Mouse (Mus musculus): ENCODE data around the gene Il31.

The Il31 gene

DNA sequence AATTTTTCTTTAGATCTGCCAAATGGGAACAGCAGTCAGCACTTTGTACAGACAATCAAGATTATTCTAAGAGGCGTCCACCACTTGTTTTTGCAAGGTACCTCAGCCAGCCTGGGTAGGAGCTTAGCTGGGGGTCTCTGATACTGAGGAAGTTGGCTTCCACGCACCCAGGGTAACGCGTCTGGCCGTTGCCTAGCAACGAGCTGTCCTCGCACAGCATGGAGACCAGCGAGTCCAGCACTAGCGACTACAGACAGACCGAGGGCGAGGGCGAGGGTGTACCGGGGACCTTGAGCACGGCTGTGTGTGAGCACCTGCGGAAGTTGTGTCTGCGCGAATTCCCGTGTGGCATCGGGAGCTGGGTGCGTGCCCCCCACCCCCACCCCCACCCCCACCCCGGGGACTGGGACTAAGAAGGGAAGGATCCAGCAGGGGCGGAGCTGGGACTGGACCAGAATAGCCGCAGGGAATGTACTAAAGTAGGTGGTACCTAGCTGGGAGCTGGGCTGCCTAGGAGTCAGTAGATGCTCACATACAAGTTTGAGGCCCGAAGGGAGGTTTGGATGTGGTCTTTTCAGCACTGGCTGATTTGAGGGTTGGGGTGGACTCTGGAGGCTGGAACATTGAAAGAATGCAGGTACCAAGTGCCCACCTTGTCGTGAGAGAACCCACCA is at the start of gene Il31, which contains the start of gene Lrrc43:
Gene Il31 (minus strand): TSS at position 378 of the 674 bp plus-strand sequence.
Gene Lrrc43 (plus strand): TSS at position 194 of the 674 bp plus-strand sequence.
- in situ Hi-C loops (cut with MboI, MseI) = loop anchor here (10.0 kb wide), 1 partner anchor 1874 kb away; the partner anchor contains the start of gene Acad12

DNA sequence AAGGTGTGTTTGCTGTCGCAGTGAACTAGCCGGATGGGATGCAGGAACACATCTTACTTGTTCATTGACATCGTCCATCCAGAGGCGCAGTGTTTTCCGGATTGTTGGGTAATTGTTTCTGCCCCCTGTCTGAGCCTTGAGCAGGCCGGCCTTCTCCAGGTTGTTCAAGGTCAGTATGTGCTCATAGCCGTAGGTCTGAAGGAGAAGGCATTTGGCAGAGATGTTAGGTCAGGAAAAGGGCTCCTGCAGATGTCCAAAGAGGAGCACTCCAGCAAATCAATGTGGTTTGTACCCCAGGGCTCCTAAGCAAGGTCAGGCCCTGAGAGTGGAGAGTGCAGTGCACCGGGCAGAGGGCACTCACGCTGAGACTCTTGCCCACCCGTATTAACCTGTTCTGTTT is 44.5 kb upstream of the Il31 start:
- in situ Hi-C loops (cut with MboI, MseI) = no loop called here

DNA sequence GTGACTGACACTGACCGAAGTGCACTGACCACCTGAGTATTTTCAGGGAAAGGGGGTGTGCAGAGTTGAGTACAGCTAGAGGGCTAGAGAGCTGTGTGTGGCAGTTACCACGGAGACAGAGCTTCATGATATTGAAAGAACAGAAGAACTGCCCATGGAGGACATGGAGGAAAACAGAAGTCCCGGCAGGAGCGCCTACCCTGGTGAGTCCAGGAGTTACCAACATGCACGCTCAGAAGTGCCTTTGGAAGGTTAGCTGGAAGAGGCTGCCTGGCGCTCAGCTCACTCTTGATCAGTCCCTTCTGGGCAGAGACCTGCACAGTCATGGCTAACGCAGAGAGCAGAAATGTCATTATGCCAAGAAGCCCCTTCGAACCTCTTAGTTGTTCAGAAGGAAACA is 40.8 kb upstream of the Il31 start:
- in situ Hi-C loops (cut with MboI, MseI) = no loop called here

DNA sequence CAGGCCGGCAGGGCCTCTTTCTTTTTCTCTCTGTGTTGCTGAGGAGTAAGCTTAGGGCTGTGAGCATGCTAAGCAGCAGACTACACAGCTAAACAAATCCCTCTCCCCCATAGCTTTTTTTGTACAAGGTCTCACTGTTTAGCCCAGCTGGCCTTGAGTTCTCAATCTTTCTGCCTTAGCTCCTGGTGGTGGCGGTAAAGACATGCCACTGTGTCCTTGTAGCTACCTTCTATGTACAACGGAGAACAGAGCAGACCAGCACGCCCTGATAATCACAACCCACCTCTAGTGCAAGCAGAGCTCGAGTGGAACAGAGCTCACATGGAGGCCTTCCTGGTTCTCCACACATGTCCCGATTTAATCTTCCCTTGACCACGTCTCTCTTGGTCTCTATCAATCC is 39.4 kb upstream of the Il31 start:
- in situ Hi-C loops (cut with MboI, MseI) = no loop called here

DNA sequence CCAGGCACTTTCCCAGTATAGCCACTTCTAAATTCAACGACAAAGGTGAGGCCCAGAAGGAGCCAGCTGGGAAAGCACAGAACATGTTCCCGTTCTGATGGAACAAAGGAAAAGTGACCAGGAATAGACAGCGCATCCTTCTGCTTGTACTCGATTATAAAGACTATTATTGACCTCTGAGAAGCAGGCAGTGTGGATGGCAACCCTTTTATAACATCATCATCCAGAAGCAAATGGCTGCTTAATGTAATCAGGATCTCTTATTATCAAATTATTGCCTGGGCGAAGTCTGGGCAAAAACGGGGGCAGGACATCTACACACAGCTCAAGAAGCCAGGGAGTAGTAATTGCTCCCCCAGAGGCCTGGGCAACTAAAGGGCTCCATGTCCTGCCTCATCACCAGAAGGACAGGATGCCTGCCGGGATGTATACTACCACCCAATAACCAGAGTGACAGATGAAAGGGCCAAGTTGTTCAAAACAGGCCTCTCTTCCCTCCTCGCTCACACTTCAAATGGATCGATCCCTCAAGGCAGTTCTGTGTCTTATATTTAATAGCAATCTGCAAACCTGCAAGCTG is 36.7 kb upstream of the Il31 start:
- in situ Hi-C loops (cut with MboI, MseI) = no loop called here

DNA sequence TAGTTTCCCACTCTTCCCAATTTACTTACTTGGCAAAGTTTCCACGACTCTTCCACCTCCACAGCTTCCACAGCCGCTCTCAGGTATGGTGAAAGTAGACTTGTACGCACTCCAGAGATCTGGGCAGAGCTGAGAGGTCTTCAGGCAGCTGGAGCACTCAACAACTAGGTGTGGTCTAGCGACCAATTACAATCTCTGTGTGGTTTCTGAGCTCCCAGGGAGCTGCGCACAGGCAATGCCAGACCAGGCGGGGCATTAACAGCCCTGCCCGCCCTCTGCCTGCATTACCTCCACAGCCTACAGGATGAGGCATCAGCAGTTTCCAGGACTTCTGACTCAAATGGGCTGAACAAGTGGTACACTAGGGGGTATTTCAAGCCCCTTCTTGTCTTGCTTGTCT is 36.0 kb upstream of the Il31 start, which contains the start of gene Gm49027:
Gene Gm49027 (minus strand): TSS at position 208 of the 400 bp plus-strand sequence.
- in situ Hi-C loops (cut with MboI, MseI) = no loop called here

DNA sequence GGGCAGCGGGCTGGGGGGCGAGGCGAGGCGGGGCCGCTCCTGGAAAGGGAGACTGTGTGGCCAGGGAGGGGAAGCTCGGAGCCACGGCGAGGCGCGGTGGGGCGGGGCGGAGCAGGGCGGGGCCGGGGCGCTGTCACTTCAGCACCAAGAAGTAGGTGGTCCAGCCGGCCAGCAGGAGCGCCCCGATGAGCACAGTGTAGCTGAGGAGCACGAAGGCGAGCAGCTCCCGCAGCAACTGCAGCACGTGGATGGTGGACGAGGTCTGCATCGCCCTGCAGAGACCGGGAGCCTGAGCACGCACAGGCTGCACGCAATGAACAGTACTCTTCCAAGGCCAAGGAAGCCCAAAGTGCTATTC is 35.1 kb upstream of the Il31 start:
- in situ Hi-C loops (cut with MboI, MseI) = no loop called here

DNA sequence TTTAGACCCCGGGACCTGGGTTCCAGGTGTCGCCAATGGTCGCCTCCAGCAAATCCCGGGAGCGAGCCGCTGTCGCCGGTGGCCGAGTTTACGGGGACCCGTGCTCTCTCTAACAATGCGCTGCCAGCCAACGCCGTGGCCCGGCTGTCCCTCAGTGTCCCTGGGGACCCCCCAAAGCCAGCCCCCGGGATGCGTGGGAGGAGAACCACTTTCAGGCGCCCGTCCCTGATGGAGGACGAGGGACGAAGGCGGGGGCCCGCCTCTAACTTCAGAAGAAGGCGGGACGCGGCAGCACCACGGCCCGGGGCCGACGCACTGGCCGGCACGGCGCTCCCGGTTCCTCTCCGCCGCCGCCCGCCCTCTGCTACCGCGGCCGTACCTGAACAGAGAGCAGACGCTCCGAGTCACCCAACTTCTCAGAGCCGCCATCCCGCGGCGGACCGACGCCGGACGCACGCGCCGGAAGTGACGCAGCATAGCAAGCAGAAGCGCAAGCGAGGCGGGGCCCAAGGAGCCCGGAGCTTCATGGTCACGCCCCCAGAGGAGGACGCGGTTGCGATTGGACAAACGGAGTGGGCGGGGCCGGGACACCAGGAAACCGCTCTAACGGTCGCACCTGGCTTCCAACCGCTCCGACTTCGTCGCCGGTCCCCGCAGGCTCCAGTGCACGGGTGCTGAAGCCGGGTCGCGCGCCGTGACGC is 34.6 kb upstream of the Il31 start, which contains the start of gene Diablo:
Gene Diablo (minus strand): TSS at position 485 of the 701 bp plus-strand sequence.
- in situ Hi-C loops (cut with MboI, MseI) = no loop called here

DNA sequence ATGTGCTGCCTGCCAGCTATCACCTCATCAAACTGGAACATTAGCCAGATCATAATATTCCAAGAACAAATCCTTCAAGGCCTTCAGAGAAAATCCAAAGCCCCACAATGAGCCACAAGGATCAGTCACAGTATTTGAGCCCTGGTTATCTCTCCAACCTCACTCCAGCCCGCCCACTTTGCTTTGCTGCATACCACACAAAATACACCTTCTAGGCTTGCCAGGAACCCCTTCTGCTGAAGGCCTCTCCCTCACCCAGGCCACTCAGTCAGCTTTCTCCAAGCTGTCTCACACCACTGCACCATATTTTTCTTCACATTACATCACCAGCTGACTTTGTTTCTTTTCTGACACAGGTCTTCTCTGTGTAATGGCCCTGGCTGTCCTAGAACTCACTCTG is 32.9 kb upstream of the Il31 start:
- in situ Hi-C loops (cut with MboI, MseI) = no loop called here

DNA sequence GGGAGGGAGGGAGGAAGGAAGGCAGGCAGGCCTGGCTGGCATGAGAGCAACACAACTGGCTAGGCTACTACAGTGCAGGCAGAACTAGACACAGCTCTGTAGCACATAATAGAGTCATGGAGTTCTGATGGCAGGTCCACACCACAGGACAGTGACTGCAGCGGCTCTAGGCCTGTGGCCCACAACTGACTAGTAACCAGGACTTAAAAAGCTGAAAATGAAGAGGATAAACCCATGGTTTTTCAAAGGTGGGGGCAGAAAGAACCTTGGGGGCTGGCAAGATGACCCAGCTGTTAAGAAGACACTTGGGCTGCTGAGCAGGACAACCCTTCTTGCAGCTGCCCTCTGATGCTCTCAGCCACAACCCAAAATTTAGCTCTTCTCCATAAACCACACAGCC is 32.3 kb upstream of the Il31 start:
- in situ Hi-C loops (cut with MboI, MseI) = no loop called here

DNA sequence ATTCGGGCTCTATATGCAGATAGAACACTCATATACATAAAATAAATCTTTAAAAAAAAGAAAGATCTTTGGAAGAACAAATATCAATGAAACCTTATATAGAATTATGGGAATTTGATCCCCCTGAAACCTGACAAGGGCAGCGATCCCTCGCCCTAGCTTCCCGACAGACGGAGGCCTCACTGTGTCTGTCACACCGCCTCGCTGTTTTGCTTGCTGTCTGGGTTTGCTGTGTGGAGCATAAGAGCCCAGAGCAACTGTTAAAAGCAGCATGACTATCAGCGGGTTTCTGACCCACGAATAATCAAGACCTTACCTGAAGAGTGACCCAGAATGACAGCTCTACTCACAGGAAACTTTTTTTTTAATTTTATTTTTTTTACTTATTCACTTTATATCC is 31.4 kb upstream of the Il31 start:
- in situ Hi-C loops (cut with MboI, MseI) = no loop called here

DNA sequence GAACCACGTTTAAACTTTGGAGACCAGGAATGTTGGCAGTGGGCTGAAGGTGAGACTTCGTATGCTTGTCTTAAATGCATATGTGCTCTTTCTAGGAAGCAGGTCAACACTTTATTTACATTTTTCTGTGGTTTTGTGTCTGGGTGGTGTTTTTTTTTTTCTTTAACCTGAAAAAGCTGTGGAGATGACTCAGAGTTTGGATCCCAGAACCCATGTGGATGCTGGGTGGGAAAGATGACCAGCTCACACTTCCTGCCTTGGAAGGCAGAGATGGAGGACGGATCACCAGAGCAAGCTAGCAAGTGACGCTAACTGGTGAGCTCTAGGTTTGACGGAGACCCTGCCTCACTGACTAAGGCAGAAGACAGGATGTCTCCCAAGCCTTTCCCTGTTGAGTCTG is 25.6 kb upstream of the Il31 start:
- in situ Hi-C loops (cut with MboI, MseI) = loop anchor here (5.0 kb wide), 1 partner anchor 97 kb away; no protein-coding TSS in a partner anchor

DNA sequence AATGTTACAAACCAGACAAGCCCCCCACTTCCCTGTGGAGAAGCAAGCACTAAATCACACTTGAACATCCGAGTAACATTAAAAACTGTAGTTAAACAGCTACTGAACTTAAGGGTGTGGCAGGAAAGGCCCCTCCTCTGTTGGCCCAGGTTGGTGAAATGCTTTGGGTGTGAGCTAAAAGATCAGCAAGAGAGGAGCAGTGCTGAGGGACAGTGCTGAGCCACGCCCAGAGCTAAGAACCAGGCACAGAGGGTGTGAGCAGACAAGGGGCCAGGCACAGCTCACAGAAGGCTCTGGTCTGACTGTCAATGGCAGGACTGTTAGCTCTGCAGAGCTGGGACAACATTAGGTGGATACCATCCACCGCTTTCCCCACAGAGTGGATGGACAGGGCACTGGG is 22.8 kb upstream of the Il31 start:
- in situ Hi-C loops (cut with MboI, MseI) = loop anchor here (5.0 kb wide), 1 partner anchor 100 kb away; no protein-coding TSS in a partner anchor

DNA sequence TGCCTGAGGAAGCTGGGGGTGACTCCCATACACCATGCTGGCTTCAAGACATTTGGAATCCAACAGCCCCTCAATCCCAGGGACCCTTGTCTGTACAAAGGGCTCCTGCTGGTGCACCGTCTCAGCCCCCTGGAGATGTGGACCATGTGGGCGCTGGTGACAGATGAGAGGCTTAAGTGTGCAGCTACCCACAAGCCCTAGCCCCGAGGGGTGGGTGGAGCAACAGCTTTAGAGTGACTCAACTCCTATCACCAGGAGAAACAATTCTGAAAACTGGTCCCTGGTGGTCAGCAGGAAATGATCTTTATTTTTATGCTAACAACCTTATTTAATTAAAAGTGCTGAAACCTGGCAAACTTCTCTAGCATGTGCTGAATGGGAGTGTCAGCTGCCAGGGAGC is 22.1 kb upstream of the Il31 start:
- in situ Hi-C loops (cut with MboI, MseI) = loop anchor here (5.0 kb wide), 1 partner anchor 101 kb away; no protein-coding TSS in a partner anchor

DNA sequence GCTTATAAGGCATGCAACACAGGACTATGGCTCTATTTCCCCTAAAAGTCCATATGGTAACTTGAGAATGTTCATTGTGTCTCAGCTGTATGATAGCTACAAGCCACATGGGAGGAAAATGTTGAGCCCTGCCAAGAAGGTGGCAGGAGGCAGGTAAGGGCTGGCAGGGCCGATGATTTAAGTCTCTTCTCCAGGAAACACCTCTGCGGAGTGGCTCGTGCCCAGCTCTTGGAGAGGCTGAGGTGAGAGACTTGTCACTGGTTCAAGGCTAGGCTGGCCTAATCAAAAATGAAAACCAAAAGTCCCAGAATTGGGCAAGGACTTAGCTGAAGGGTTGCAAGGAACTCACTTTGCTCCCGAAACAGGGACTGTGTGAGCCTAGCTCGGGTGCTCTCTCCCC is 20.9 kb upstream of the Il31 start, which contains the start of gene B3gnt4:
Gene B3gnt4 (plus strand): TSS at position 301 of the 400 bp plus-strand sequence.
- in situ Hi-C loops (cut with MboI, MseI) = loop anchor here (5.0 kb wide), 1 partner anchor 102 kb away; no protein-coding TSS in a partner anchor

DNA sequence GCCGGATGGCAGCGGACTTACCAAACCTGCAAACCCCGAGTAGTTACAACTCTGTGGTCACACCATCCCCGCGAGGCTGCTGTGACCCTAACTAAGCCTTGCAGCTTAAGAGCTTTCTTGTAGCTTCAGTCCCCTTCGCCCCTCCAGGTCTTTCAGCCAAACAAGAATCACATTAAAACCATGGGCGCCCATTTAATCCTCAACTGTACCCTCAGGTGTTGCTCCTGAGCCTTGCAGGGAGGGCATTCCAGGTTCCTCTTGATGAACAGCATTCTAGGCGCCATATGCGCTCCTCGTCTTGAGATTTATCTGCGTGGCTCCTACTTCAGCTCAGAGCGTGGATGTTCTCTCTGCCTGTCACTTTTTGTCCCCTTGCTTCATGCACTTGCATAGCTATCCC is 19.6 kb upstream of the Il31 start:
- in situ Hi-C loops (cut with MboI, MseI) = no loop called here

DNA sequence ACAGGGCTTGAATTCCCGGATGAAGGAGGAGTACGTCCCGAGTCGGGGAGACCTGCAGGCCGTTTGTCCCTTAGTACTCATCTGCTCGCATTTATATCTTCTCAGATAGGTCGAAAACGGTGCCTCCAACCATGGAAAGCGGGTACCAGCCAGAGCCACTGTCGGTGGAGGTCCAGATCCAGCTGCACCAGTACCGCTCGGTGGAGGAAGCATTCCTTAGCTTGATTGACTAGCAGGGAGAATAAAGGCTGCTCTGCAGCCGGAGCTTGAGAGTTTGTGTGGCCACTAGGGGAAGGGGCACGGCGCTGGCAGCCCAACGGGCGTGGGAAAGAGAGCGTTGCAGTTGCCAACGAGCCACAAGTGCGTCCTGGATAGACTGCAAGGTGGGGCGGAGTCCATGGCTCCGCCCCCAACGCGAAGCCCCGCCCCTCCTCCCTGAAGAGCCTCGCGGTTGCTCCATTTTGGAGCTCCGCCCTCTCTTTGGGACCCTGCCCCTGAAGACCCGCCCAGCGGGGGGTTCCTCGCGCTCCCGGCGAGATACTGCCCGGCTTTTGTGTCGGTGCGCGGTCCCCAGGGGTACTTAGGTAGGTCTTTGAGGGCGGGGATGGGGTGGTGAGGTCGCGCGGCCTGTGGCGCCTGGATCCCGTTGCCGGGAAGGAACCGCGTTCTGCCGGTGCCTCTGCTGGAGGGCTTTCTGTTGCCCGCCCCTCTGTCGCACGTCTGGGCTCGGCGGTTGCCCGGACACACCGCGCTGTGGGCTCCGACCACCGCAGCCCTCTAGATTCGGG is 18.8 kb upstream of the Il31 start:
- in situ Hi-C loops (cut with MboI, MseI) = no loop called here

DNA sequence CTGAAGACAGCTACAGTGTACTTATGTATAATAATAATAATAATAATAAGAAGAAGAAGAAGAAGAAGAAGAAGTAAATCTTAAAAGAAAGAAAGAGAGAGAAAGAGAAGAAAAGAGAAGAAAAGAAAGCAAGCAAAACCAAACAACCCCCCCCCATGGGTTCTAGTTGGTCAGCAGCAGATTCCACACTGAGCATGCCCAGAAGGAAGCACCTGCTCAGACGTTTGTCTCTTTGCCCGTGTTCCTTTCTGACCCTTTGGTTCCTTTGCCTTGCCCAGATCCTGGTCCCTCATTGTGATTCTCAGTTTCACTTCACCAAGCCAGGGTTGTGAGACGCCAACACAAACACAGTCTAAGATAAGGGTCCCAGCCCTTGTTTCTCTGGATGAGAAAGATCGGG is 12.7 kb upstream of the Il31 start:
- in situ Hi-C loops (cut with MboI, MseI) = no loop called here

DNA sequence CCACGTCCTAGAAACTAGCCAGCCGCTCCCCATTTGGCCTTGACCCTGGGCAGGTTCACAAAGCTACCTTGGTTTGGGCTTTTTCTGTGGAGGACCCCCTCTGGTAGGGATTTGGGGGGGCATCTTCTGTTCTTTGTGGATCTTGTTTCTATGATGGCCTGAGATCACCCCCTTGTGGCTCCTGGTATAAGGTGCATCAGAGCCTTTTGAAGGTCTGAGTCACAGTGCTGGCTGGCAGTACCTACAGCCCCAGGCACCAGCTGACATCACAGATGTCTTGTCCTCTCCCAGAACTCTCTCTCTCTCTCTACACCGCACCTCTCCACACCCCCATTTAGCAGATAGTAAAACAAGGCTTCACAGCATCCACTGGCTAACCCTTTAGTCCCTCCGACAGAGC is 10.4 kb upstream of the Il31 start:
- in situ Hi-C loops (cut with MboI, MseI) = loop anchor here (5.0 kb wide), 1 partner anchor 57 kb away; no protein-coding TSS in a partner anchor

DNA sequence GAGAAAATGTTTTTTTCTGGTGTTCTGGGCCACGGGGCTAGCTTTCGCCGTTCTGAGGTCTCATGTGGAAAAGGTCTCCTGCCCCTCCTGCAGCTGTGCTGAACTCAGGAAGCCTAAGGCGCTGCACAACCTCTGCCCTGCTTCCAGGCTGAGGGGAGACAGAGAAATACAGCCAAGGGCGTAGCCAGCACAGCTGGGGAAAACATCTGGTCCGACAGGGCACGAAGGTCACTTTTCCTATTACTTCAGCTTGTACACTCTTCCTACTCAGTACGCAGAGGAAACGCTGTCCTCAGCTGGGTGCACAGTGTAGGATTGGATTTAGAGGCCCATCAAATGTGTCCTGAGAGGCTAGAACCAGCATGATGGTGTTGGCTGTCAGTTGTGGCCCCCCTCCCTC is 646 bp upstream of the Il31 start:
- in situ Hi-C loops (cut with MboI, MseI) = loop anchor here (10.0 kb wide), 1 partner anchor 1875 kb away; the partner anchor contains the start of gene Acad12

DNA sequence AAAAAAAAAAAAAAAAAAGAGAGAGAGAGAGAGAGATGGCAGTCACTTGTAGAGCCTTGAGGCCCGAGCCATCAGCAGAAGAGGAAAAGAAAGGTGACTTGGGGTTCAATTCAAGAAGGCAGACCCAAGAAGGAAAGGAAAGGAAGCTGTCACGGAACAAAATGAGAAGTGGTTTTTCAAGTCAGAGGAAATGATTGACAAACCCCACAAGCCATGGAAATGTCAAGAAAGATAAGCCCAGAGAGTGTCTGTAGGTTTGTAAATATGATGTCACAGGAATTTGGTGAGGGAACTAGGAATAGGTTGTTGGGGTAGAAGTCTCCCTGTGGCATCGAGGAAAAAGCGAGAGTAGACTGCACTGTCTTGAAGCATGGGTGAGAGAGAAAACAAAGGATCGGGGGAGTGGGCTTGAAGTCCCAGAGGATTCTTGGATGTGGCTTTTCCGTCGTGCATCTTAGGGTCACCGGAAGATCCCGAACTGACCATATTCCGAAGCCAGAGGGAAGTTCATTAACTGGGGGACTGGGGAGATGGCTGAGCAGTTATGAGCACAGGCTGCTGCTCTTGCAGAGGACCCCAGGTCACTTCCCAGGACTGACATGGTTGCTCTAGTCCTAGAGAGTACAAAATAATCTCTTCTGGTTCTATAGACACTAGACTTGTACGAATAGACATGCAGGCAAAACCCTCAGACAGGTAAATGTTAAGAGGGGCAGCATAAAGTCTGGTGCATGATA is 1.5 kb downstream of the Il31 start:
- in situ Hi-C loops (cut with MboI, MseI) = loop anchor here (10.0 kb wide), 1 partner anchor 1873 kb away; the partner anchor contains the start of gene Acad12
